Mouse (Mus musculus): ENCODE measurements around the gene Fut1.

The Fut1 gene

GRCm38 (mm10) chr7:45598960-45599879 lies 17.9 kb upstream of the Fut1 start:
- peak; percentile 66 for DNase-seq (ENCODE audit: low read depth, low spot score)

- no peak for DNase-seq (ENCODE audit: low read depth, low spot score)
Measured at GRCm38 (mm10) chr7:45605704-45606289, 11.3 kb upstream of the Fut1 start.

GRCm38 (mm10) chr7:45609511-45609910 lies 7.6 kb upstream of the Fut1 start:
- DNase-seq (ENCODE audit: low read depth, low spot score): no peak

GRCm38 (mm10) chr7:45616277-45616676 lies 812 bp upstream of the Fut1 start:
- DNase-seq (ENCODE audit: low read depth, low spot score): no peak

GRCm38 (mm10) chr7:45618316-45618715 lies 1.2 kb downstream of the Fut1 start:
- no peak for DNase-seq (ENCODE audit: low read depth, low spot score)

GRCm38 (mm10) chr7:45619592-45619991 lies 2.5 kb downstream of the Fut1 start:
- no peak for DNase-seq (ENCODE audit: low read depth, low spot score)

- peak; percentile 88 for DNase-seq (ENCODE audit: low read depth, low spot score)
Measured at GRCm38 (mm10) chr7:45621443-45621842, 4.4 kb downstream of the Fut1 start, which contains the start of gene Izumo1. Izumo1 (plus strand) TSS chr7:45621811.

- no peak for DNase-seq (ENCODE audit: low read depth, low spot score)
Measured at GRCm38 (mm10) chr7:45623507-45623906, 6.4 kb downstream of the Fut1 start.

- DNase-seq (ENCODE audit: low read depth, low spot score): no peak
Measured at GRCm38 (mm10) chr7:45624718-45625117, 7.6 kb downstream of the Fut1 start.

GRCm38 (mm10) chr7:45625481-45625880 lies 8.4 kb downstream of the Fut1 start:
- DNase-seq (ENCODE audit: low read depth, low spot score): no peak

GRCm38 (mm10) chr7:45626571-45627076 lies 9.5 kb downstream of the Fut1 start:
- no peak for DNase-seq (ENCODE audit: low read depth, low spot score)

- no peak for DNase-seq (ENCODE audit: low read depth, low spot score)
Measured at GRCm38 (mm10) chr7:45627261-45627660, 10.2 kb downstream of the Fut1 start, which contains the start of gene Rasip1. Rasip1 (plus strand) TSS chr7:45627488.

- peak; percentile 96 for DNase-seq (ENCODE audit: low read depth, low spot score)
Measured at GRCm38 (mm10) chr7:45628364-45629294, 11.5 kb downstream of the Fut1 start.

GRCm38 (mm10) chr7:45630064-45630907 lies 13.2 kb downstream of the Fut1 start:
- DNase-seq (ENCODE audit: low read depth, low spot score): peak; percentile 75

- peak; percentile 65 for DNase-seq (ENCODE audit: low read depth, low spot score)
Measured at GRCm38 (mm10) chr7:45632499-45632898, 15.4 kb downstream of the Fut1 start.

GRCm38 (mm10) chr7:45634946-45635681 lies 18.0 kb downstream of the Fut1 start:
- no peak for DNase-seq (ENCODE audit: low read depth, low spot score)

- DNase-seq (ENCODE audit: low read depth, low spot score): peak; percentile 41
Measured at GRCm38 (mm10) chr7:45635711-45636688, 18.9 kb downstream of the Fut1 start.

GRCm38 (mm10) chr7:45637710-45638109 lies 20.6 kb downstream of the Fut1 start:
- DNase-seq (ENCODE audit: low read depth, low spot score): no peak

Measured in ZHBTc4 (cell line).